Mouse (Mus musculus) myocyte (in vitro differentiated cells): ENCODE data around the gene Abcg4.

Experiments
- CEBPB ChIP-seq: IDR thresholded peaks from 2 replicates; pipeline ENCODE4 v1.6.1; 2011; ENCODE audit warnings: mild to moderate bottlenecking, moderate library complexity; ENCODE audit not compliant: poor library complexity, insufficient read depth, severe bottlenecking
- E2F4 ChIP-seq: IDR thresholded peaks from one replicate; pipeline ENCODE4 v1.6.1; 2011; ENCODE audit warnings: mild to moderate bottlenecking, control low read depth, moderate library complexity; ENCODE audit not compliant: insufficient read depth
- MAX ChIP-seq: IDR thresholded peaks from one replicate; pipeline ENCODE4 v1.6.1; 2011; ENCODE audit warnings: low read depth, mild to moderate bottlenecking, control low read depth
- MYOD1 ChIP-seq, 3 experiments: IDR thresholded peaks; one replicate each; pipeline ENCODE4 v1.6.1; 2011; ENCODE audit warnings: control low read depth in 2 of 3, low read depth in 2 of 3, mild to moderate bottlenecking in 2 of 3, moderate library complexity in 1 of 3; ENCODE audit not compliant: insufficient read length in 2 of 3, control insufficient read depth in 1 of 3
- MYOG ChIP-seq, 3 experiments: IDR thresholded peaks; one replicate each; pipeline ENCODE4 v1.6.1; 2011; ENCODE audit warnings: control low read depth in 2 of 3, low read depth in 2 of 3, mild to moderate bottlenecking in 2 of 3; ENCODE audit not compliant: insufficient read length in 2 of 3, control insufficient read depth in 1 of 3, insufficient read depth in 1 of 3
- POLR2A ChIP-seq: IDR thresholded peaks from one replicate; pipeline ENCODE4 v1.6.1; 2011; ENCODE audit warnings: low read depth, mild to moderate bottlenecking, control low read depth, moderate library complexity; ENCODE audit not compliant: insufficient read length
- POLR2AphosphoS2 ChIP-seq: IDR thresholded peaks from one replicate; pipeline ENCODE4 v1.6.1; 2011; ENCODE audit warnings: low read depth, control low read depth; ENCODE audit not compliant: insufficient read length
- REST ChIP-seq: IDR thresholded peaks from one replicate; pipeline ENCODE4 v1.6.1; 2011; ENCODE audit warnings: mild to moderate bottlenecking, control low read depth, moderate library complexity; ENCODE audit not compliant: insufficient read depth, insufficient read length
- SRF ChIP-seq: IDR thresholded peaks from one replicate; pipeline ENCODE4 v1.6.1; 2011; ENCODE audit warnings: low read depth; ENCODE audit not compliant: control insufficient read depth, insufficient read length
- TCF12 ChIP-seq: IDR thresholded peaks from one replicate; pipeline ENCODE4 v1.6.1; 2011; ENCODE audit warnings: mild to moderate bottlenecking, control low read depth; ENCODE audit not compliant: poor library complexity, insufficient read depth, severe bottlenecking
- TCF3 ChIP-seq: IDR thresholded peaks from one replicate; pipeline ENCODE4 v1.6.1; 2011; ENCODE audit warnings: low read depth, control low read depth; ENCODE audit not compliant: insufficient read length
- USF1 ChIP-seq: IDR thresholded peaks from one replicate; pipeline ENCODE4 v1.6.1; 2011; ENCODE audit warnings: low read depth, mild to moderate bottlenecking, control low read depth, moderate library complexity

DNA sequence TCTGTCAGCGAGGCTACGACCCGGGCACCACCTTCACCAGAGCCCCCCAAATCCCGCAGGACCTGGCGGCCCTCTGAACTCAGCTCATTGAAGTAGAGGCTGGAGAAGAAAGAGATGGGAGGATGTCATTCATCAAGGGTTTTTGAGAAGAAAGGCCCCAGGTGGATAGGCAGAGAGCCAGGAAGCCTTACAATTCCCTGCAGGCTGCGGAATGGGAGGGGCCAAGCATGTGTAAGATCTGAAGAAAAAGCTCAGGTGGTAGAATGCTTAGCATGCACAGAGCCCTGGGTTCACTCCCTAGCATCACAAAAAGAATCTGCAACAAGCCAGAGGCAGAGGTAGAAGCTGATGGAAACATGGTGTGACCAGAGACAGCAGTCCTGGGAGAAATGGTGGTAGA, 35.0 kb downstream of the Abcg4 start:
- TF ChIP-seq MYOD1 (IDR thresholded peaks at IDR 0.05; ENCODE audit: control insufficient read depth in 1 of 3, insufficient read length in 2 of 3, low read depth in 2 of 3) (no peak), POLR2A (no peak), E2F4 (no peak), SRF (no peak), CEBPB (no peak), MAX (no peak), MYOG (IDR thresholded peaks at IDR 0.05; ENCODE audit: control insufficient read depth in 1 of 3, insufficient read depth in 1 of 3, insufficient read length in 2 of 3, low read depth in 2 of 3) (no peak), POLR2AphosphoS2 (no peak), TCF12 (no peak), REST (no peak), USF1 (no peak), TCF3 (no peak)
